In the genomic region with DNA sequence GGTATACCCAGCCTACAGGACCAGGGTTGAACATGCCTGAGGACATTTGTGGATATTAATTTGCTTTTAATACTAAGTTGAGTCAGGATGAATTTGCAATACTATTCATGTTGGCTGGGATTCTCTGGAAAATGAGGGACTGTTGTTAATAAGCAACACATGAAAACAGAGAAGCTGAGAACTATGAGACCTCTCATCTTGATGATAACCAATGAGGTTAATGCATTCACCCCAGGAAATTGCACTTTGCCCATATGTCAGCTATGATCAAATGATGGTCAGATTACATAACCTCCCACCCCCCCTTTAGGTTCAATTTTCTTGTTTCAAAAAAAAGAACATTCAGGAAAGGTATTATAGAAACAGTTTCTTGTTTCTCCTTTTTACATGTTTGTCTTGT, we compare ENCODE assay signal across 19 mouse cellular contexts. TPM values are rescaled to one million over a fixed set of nuclear protein-coding genes. Genes with fewer than 3 reads are reported as not detected.
DNase-seq lines count a peak whose midpoint lies in the region; ATAC-seq and TF ChIP-seq lines count a peak whose summit lies in the region.
"Had no signal": no experiment of that assay in that cellular context is flagged by ENCODE, and none has a peak within 500 bp of the region (broad histone marks: within the 10 kb centered on the region; RNA-seq: fewer than 3 reads in every experiment).

No protein-coding gene starts in this region.

- no peaks in the 10 kb centered on the region for H3K36me3 ChIP-seq in kidney, adult 2 months (ENCODE audit: control insufficient read depth, insufficient read depth, low read length)
- H3K36me3 ChIP-seq in liver, adult 2 months (ENCODE audit: control insufficient read depth, insufficient read depth, low read length): no peaks in the 10 kb centered on the region
- H3K36me3 ChIP-seq in liver, embryonic 12.5 days: no peaks in the 10 kb centered on the region
- H3K36me3 ChIP-seq: embryonic facial prominence, embryonic 10.5 days; embryonic facial prominence, embryonic 12.5 days; G1E had no signal

- intact Hi-C loops in heart, postnatal 14 days (cut with DNase I): no loop called here

- TF ChIP-seq POLR2A in kidney, adult 2 months (IDR thresholded peaks at IDR 0.05; ENCODE audit: low read depth, low read length): no peak
- TF ChIP-seq POLR2A in liver, adult 2 months (IDR thresholded peaks at IDR 0.05; ENCODE audit: extremely low read depth, insufficient read depth, low read length): no peak

- H3K27me3 ChIP-seq in kidney, adult 2 months (replicated peaks; ENCODE audit: control insufficient read depth, insufficient read depth, low read length): no peaks in the 10 kb centered on the region
- no peaks in the 10 kb centered on the region for H3K27me3 ChIP-seq in liver, adult 2 months (ENCODE audit: control insufficient read depth, insufficient read depth, low read length)
- 0 out of 2 replicates have a peak, but pooled peaks cover under 1% of the 10 kb centered on the region for H3K27me3 ChIP-seq in liver, embryonic 12.5 days (replicated peaks)
- H3K27me3 ChIP-seq: CH12.LX; embryonic facial prominence, embryonic 12.5 days; forebrain, embryonic 13.5 days; Patski had no signal

- H3K9me3 ChIP-seq in liver, embryonic 12.5 days (replicated peaks): no peaks in the 10 kb centered on the region
- H3K9me3 ChIP-seq: embryonic facial prominence, embryonic 10.5 days; embryonic facial prominence, embryonic 12.5 days; forebrain, embryonic 13.5 days; G1E had no signal

- H3K79me2 ChIP-seq in liver, adult 2 months (ENCODE audit: control insufficient read depth, insufficient read depth, low read length): no peaks in the 10 kb centered on the region

- no peak overlapping the region for H3K4me2 ChIP-seq in liver, embryonic 12.5 days
- H3K4me2 ChIP-seq: embryonic facial prominence, embryonic 12.5 days; forebrain, embryonic 13.5 days had no signal

- peaks cover 15% of the 10 kb centered on the region for H3K4me1 ChIP-seq in kidney, adult 2 months (ENCODE audit: control insufficient read depth, insufficient read depth, low read length)
- H3K4me1 ChIP-seq in liver, adult 2 months (ENCODE audit: control insufficient read depth, insufficient read depth, low read length): no peaks in the 10 kb centered on the region; the same call in 1 of the 2 replicates
- H3K4me1 ChIP-seq in liver, embryonic 12.5 days: no peaks in the 10 kb centered on the region
- H3K4me1 ChIP-seq: forebrain, embryonic 13.5 days had no signal

- no peak for TF ChIP-seq CTCF in kidney, adult 2 months (conservative IDR thresholded peaks at IDR 0.05; ENCODE audit: insufficient read depth, insufficient read length, low read depth, low read length)
- no peak for TF ChIP-seq CTCF in liver, adult 2 months (IDR thresholded peaks at IDR 0.05; ENCODE audit: low read depth, low read length)

- DNase-seq in kidney, adult 2 months: peak; percentile 70
- no peak for DNase-seq in kidney, postnatal 10 days
- DNase-seq in kidney, adult 9 months: peak; percentile 67
- DNase-seq in kidney, postnatal 25 days: no peak
- DNase-seq in liver, adult 2 months (ENCODE audit: extremely low read depth, low read depth, low spot score): peak; percentile 20
- no peak for DNase-seq in heart, postnatal 14 days
- DNase-seq: adrenal gland, adult 8-10 months; adrenal gland, postnatal 14 days; adrenal gland, postnatal 36 days; B cell, adult 2 months had no signal

- no peak overlapping the region for H3K4me3 ChIP-seq in kidney, adult 2 months (ENCODE audit: insufficient read depth, low read depth, low read length)
- H3K4me3 ChIP-seq in liver, adult 2 months (ENCODE audit: insufficient read depth, low read depth, low read length): no peak overlapping the region
- H3K4me3 ChIP-seq in liver, embryonic 12.5 days: no peak overlapping the region
- H3K4me3 ChIP-seq: embryonic facial prominence, embryonic 10.5 days; embryonic facial prominence, embryonic 12.5 days; forebrain, embryonic 13.5 days had no signal

- no peak overlapping the region for H3K9ac ChIP-seq in liver, adult 2 months (ENCODE audit: low read depth, low read length)
- H3K9ac ChIP-seq in liver, embryonic 12.5 days: no peak overlapping the region
- H3K9ac ChIP-seq: embryonic facial prominence, embryonic 12.5 days; forebrain, embryonic 13.5 days had no signal

- no peak for ATAC-seq in liver, embryonic 12.5 days
- ATAC-seq: activated CD4-positive, CD25-positive, alpha-beta regulatory T cell, adult 4 months; CD4-positive, CD25-positive, alpha-beta regulatory T cell, adult 4 months had no signal

- H3K27ac ChIP-seq in kidney, adult 2 months (ENCODE audit: insufficient read depth, low read depth, low read length): peak overlapping the region; percentile 73
- no peak overlapping the region for H3K27ac ChIP-seq in liver, adult 2 months (replicated peaks; ENCODE audit: insufficient read depth, low read depth, low read length)
- no peak overlapping the region for H3K27ac ChIP-seq in liver, embryonic 12.5 days
- H3K27ac ChIP-seq: embryonic facial prominence, embryonic 10.5 days; embryonic facial prominence, embryonic 12.5 days; forebrain, embryonic 13.5 days had no signal

RNA-seq across cellular contexts. Expression of gene Uxs1, which starts 50.1 kb away (rescaled TPM):
- 25.0 and 26.9 TPM in 2 replicates for polyA plus RNA-seq in kidney, adult 2 months (2012; rRNA removed)
- total RNA-seq in liver, adult 2 months (2014; rRNA removed): 8.5 and 8.9 TPM in 2 replicates
- 6.7 and 9.5 TPM in 2 replicates for polyA plus RNA-seq in liver, adult 2 months (2012; rRNA removed)
- 11.1 and 13.8 TPM in 2 replicates for polyA plus RNA-seq in liver, embryonic 12.5 days (2016; fragmentation: Nextera tagmentation; extraction: Ambion mirVana)
- 1 to 10 TPM; 7.8 to 8.8 TPM for total RNA-seq in heart, postnatal 14 days (2021)

RNA-seq across cellular contexts. Expression of gene Tpp2, which starts 55.7 kb away (rescaled TPM):
- 4.3 and 6.5 TPM in 2 replicates for polyA plus RNA-seq in kidney, adult 2 months (2012; rRNA removed)
- total RNA-seq in liver, adult 2 months (2014; rRNA removed): 39.6 and 41.0 TPM in 2 replicates
- polyA plus RNA-seq in liver, adult 2 months (2012; rRNA removed): 3.5 and 4.1 TPM in 2 replicates
- polyA plus RNA-seq in liver, embryonic 12.5 days (2016; fragmentation: Nextera tagmentation; extraction: Ambion mirVana): 43.7 and 44.9 TPM in 2 replicates
- 10 to 100 TPM; 43.1 to 45.2 TPM for total RNA-seq in heart, postnatal 14 days (2021)

Comparison
In these comparisons a context has a peak if more than half of its experiments do, and no peak if none do; other contexts are left out.
1. DNase-seq: peak in kidney, adult 2 months (single experiment), kidney, adult 9 months (single experiment) and liver, adult 2 months (single experiment); none in kidney, postnatal 10 days (single experiment), kidney, postnatal 25 days (0 of 2) and heart, postnatal 14 days (0 of 2).